16 mouse cellular contexts compared by ENCODE assay signal in the genomic region with DNA sequence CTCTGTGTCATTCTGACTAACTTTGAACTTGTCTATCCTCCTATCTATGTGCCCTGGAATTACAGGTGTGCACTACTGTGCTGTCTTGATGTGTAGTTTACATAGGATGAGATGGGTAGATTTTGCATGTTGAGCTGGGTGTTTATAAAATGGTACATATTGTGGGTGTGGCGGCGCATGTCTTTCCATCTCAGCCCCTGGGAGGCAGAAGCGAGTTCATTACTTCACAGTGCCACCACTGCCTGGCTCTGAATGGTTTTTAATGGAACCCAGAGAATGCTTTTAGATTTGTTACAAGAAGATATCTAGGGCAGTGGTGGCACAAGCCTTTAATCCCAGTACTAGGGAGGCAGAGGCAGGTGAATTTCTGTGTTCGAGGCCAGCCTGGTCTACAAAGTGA. TPM values are rescaled to one million over a fixed set of nuclear protein-coding genes. Genes with fewer than 3 reads are reported as not detected.
DNase-seq lines count a peak whose midpoint lies in the region; ATAC-seq and TF ChIP-seq lines count a peak whose summit lies in the region.
"Had no signal": no experiment of that assay in that cellular context is flagged by ENCODE, and none has a peak within 500 bp of the region (broad histone marks: within the 10 kb centered on the region; RNA-seq: fewer than 3 reads in every experiment).

No protein-coding gene starts in this region.

- H3K36me3 ChIP-seq in forebrain, postnatal 0 days (ENCODE audit: insufficient read depth): no peaks in the 10 kb centered on the region
- no peaks in the 10 kb centered on the region for H3K36me3 ChIP-seq in forebrain, embryonic 15.5 days
- H3K36me3 ChIP-seq in midbrain, embryonic 13.5 days: no peaks in the 10 kb centered on the region
- no peaks in the 10 kb centered on the region for H3K36me3 ChIP-seq in midbrain, embryonic 11.5 days (ENCODE audit: control insufficient read depth, insufficient read depth, low read length)
- H3K36me3 ChIP-seq in splenic B cell, adult 2 months (ENCODE audit: control insufficient read depth, insufficient read depth, low read length, poor library complexity, severe bottlenecking): no peaks in the 10 kb centered on the region
- no peaks in the 10 kb centered on the region for H3K36me3 ChIP-seq in midbrain, postnatal 0 days (ENCODE audit: insufficient read depth, low read length)
- H3K36me3 ChIP-seq: forebrain, embryonic 10.5 days; heart, embryonic 12.5 days; limb, embryonic 15.5 days; midbrain, embryonic 10.5 days had no signal

- H3K9me3 ChIP-seq in forebrain, postnatal 0 days (ENCODE audit: low read length): no peaks in the 10 kb centered on the region
- no peaks in the 10 kb centered on the region for H3K9me3 ChIP-seq in forebrain, embryonic 15.5 days
- no peaks in the 10 kb centered on the region for H3K9me3 ChIP-seq in midbrain, embryonic 13.5 days
- no peaks in the 10 kb centered on the region for H3K9me3 ChIP-seq in midbrain, embryonic 11.5 days (ENCODE audit: control insufficient read depth, low read length)
- no peaks in the 10 kb centered on the region for H3K9me3 ChIP-seq in midbrain, postnatal 0 days (ENCODE audit: low read length)
- H3K9me3 ChIP-seq: forebrain, embryonic 10.5 days; heart, embryonic 12.5 days; limb, embryonic 15.5 days; midbrain, embryonic 10.5 days had no signal

- no peak overlapping the region for H3K4me3 ChIP-seq in forebrain, postnatal 0 days (ENCODE audit: low read depth, low read length)
- no peak overlapping the region for H3K4me3 ChIP-seq in forebrain, embryonic 15.5 days
- no peak overlapping the region for H3K4me3 ChIP-seq in midbrain, embryonic 13.5 days (replicated peaks)
- no peak overlapping the region for H3K4me3 ChIP-seq in midbrain, embryonic 11.5 days (ENCODE audit: low read depth, low read length)
- H3K4me3 ChIP-seq in midbrain, postnatal 0 days (ENCODE audit: low read depth, low read length): no peak overlapping the region
- H3K4me3 ChIP-seq: heart, embryonic 12.5 days; limb, embryonic 15.5 days; midbrain, embryonic 10.5 days had no signal

- H3K4me1 ChIP-seq in forebrain, postnatal 0 days (ENCODE audit: insufficient read depth): peaks cover 8% of the 10 kb centered on the region; the same call in 1 of the 2 replicates
- peaks cover 21% of the 10 kb centered on the region for H3K4me1 ChIP-seq in forebrain, embryonic 15.5 days
- H3K4me1 ChIP-seq in midbrain, embryonic 13.5 days (replicated peaks): peaks cover 19% of the 10 kb centered on the region
- peaks cover 10% of the 10 kb centered on the region for H3K4me1 ChIP-seq in midbrain, embryonic 11.5 days (ENCODE audit: control insufficient read depth, insufficient read depth, low read length)
- H3K4me1 ChIP-seq in midbrain, postnatal 0 days (ENCODE audit: insufficient read depth, low read length): peaks cover 8% of the 10 kb centered on the region

- WGBS in forebrain, postnatal 0 days: 86% methylated on average over 4 of the region's 4 CpGs
- 88% methylated on average over 4 of the region's 4 CpGs for WGBS in forebrain, embryonic 15.5 days
- 87% methylated on average over 4 of the region's 4 CpGs for WGBS in midbrain, embryonic 13.5 days
- WGBS in midbrain, embryonic 11.5 days: 91% methylated on average over 4 of the region's 4 CpGs
- WGBS in midbrain, postnatal 0 days: 90% methylated on average over 4 of the region's 4 CpGs

- no peak for DNase-seq in forebrain, postnatal 0 days
- no peak for DNase-seq in midbrain, embryonic 11.5 days (ENCODE audit: low spot score, missing footprints)
- DNase-seq in NIH3T3 (ENCODE audit: low read depth): peak; percentile 45
- DNase-seq in splenic B cell, adult 2 months (ENCODE audit: low read depth, low spot score): peak; percentile 28
- DNase-seq in midbrain, postnatal 0 days (ENCODE audit: low spot score): no peak
- DNase-seq in adrenal gland, adult 2 months: no peak
- DNase-seq: cerebellum, adult 2 months; heart, postnatal 4 days; right cerebral cortex, postnatal 14 days had no signal

- no peak for ATAC-seq in forebrain, postnatal 0 days
- no peak for ATAC-seq in forebrain, embryonic 15.5 days (replicated peaks)
- ATAC-seq in midbrain, embryonic 13.5 days: no peak
- no peak for ATAC-seq in midbrain, embryonic 11.5 days (ENCODE audit: low FRiP score)
- ATAC-seq in midbrain, postnatal 0 days (ENCODE audit: low FRiP score): no peak
- ATAC-seq: inflammation-experienced regulatory T-cells, adult 6 months had no signal

- H3K4me2 ChIP-seq in forebrain, postnatal 0 days (ENCODE audit: low read depth): no peak overlapping the region
- no peak overlapping the region for H3K4me2 ChIP-seq in forebrain, embryonic 15.5 days (replicated peaks)
- no peak overlapping the region for H3K4me2 ChIP-seq in midbrain, embryonic 13.5 days (replicated peaks)
- H3K4me2 ChIP-seq in midbrain, embryonic 11.5 days: no peak overlapping the region
- H3K4me2 ChIP-seq in midbrain, postnatal 0 days (ENCODE audit: low read depth, low read length, poor library complexity, severe bottlenecking): no peak overlapping the region
- H3K4me2 ChIP-seq: heart, embryonic 12.5 days had no signal

- H3K27ac ChIP-seq in forebrain, postnatal 0 days (ENCODE audit: low read depth, low read length): no peak overlapping the region
- H3K27ac ChIP-seq in forebrain, embryonic 15.5 days (replicated peaks): no peak overlapping the region
- H3K27ac ChIP-seq in midbrain, embryonic 13.5 days: no peak overlapping the region
- H3K27ac ChIP-seq in midbrain, embryonic 11.5 days (ENCODE audit: low read depth, low read length): no peak overlapping the region
- no peak overlapping the region for H3K27ac ChIP-seq in midbrain, postnatal 0 days (ENCODE audit: low read depth, low read length)
- H3K27ac ChIP-seq: forebrain, embryonic 10.5 days; limb, embryonic 15.5 days; midbrain, embryonic 10.5 days had no signal

- H3K9ac ChIP-seq in forebrain, postnatal 0 days: no peak overlapping the region
- H3K9ac ChIP-seq in forebrain, embryonic 15.5 days (replicated peaks): no peak overlapping the region
- H3K9ac ChIP-seq in midbrain, embryonic 13.5 days (replicated peaks): 0 out of 2 replicates have a peak overlapping the region, but pooled peaks have one; percentile 11
- no peak overlapping the region for H3K9ac ChIP-seq in midbrain, embryonic 11.5 days (ENCODE audit: low read length)
- H3K9ac ChIP-seq in midbrain, postnatal 0 days (replicated peaks; ENCODE audit: low read length, poor library complexity, severe bottlenecking): no peak overlapping the region
- H3K9ac ChIP-seq: heart, embryonic 12.5 days had no signal

- no peaks in the 10 kb centered on the region for H3K27me3 ChIP-seq in forebrain, postnatal 0 days (ENCODE audit: insufficient read depth, low read length)
- no peaks in the 10 kb centered on the region for H3K27me3 ChIP-seq in forebrain, embryonic 15.5 days
- no peaks in the 10 kb centered on the region for H3K27me3 ChIP-seq in midbrain, embryonic 13.5 days
- no peaks in the 10 kb centered on the region for H3K27me3 ChIP-seq in midbrain, embryonic 11.5 days (ENCODE audit: control insufficient read depth, insufficient read depth, low read length)
- H3K27me3 ChIP-seq in splenic B cell, adult 2 months (ENCODE audit: control insufficient read depth, insufficient read depth, low read length, poor library complexity, severe bottlenecking): no peaks in the 10 kb centered on the region; the same call in 1 of the 2 replicates
- no peaks in the 10 kb centered on the region for H3K27me3 ChIP-seq in midbrain, postnatal 0 days (ENCODE audit: insufficient read depth, low read length)
- H3K27me3 ChIP-seq: heart, embryonic 12.5 days; limb, embryonic 15.5 days had no signal

- 0 out of 2 replicates have a peak, but pooled peaks have one; percentile 21 for TF ChIP-seq CTCF in forebrain, postnatal 0 days (IDR thresholded peaks at IDR 0.05; ENCODE audit: low read depth)
- TF ChIP-seq CTCF in midbrain, postnatal 0 days (IDR thresholded peaks at IDR 0.05): no peak

RNA-seq across cellular contexts. Expression of a gene that starts 2.5 kb away (rescaled TPM):
- 51.0 and 52.2 TPM in 2 replicates for total RNA-seq in forebrain, postnatal 0 days (2014; rRNA removed)
- 35.7 and 45.7 TPM in 2 replicates for polyA plus RNA-seq in forebrain, postnatal 0 days (2015; fragmentation: Nextera tagmentation; extraction: Ambion mirVana)
- polyA plus RNA-seq in forebrain, embryonic 15.5 days (2015; fragmentation: Nextera tagmentation; extraction: Ambion mirVana): 31.5 and 33.8 TPM in 2 replicates
- polyA plus RNA-seq in midbrain, embryonic 13.5 days (2015; fragmentation: Nextera tagmentation; extraction: Ambion mirVana): 28.9 and 34.6 TPM in 2 replicates
- polyA plus RNA-seq in midbrain, embryonic 11.5 days (2014; fragmentation: Nextera tagmentation; extraction: Ambion mirVana): 30.1 and 33.0 TPM in 2 replicates
- 57.3 and 58.1 TPM in 2 replicates for total RNA-seq in midbrain, postnatal 0 days (2014; rRNA removed)
- 51.5 and 52.0 TPM in 2 replicates for polyA plus RNA-seq in midbrain, postnatal 0 days (2015; fragmentation: Nextera tagmentation; extraction: Ambion mirVana)
- total RNA-seq in adrenal gland, adult 2 months (2021): 10 to 100 TPM; 24.9 to 38.2 TPM
- 31.2 and 32.7 TPM in 2 replicates for polyA plus RNA-seq in adrenal gland, adult 2 months (2012; rRNA removed)

Comparison
In these comparisons a context has a peak if more than half of its experiments do, and no peak if none do; other contexts are left out.
1. DNase-seq: peak in NIH3T3 (single experiment) and splenic B cell, adult 2 months (single experiment); none in forebrain, postnatal 0 days (single experiment), midbrain, embryonic 11.5 days (single experiment), midbrain, postnatal 0 days (single experiment) and adrenal gland, adult 2 months (single experiment).